Comparison of ENCODE assay signal across 34 mouse cellular contexts in the genomic region with DNA sequence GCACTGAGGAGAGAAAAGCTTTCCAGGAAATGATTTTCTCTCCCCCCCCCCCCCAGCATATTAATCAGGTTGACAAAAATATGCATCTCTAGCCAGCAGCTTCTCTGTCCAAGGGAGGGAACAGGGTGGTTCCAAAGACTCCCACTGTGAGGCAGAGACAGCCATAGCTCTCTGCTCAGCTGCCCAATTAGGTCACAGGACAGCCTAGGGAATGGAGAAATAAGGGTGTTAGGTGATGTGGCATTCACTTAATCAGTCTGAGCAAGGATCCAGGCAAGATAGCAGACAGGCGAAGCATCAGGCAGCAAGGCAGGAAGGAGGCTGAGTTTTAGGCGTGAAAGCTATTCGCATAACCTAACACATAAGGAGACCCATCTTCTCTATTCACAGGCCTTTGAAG.
"Had no signal": no experiment of that assay in that cellular context is flagged by ENCODE, and none has a peak within 500 bp of the region (broad histone marks: within the 10 kb centered on the region; RNA-seq: fewer than 3 reads in every experiment).

No protein-coding gene starts in this region.

- H3K27ac ChIP-seq: heart, embryonic 10.5 days; heart, embryonic 13.5 days; heart, embryonic 15.5 days; hindbrain, embryonic 10.5 days; hindbrain, embryonic 12.5 days; hindbrain, embryonic 13.5 days; hindbrain, embryonic 14.5 days; hindbrain, embryonic 15.5 days; hindbrain, postnatal 0 days; intestine, embryonic 15.5 days; kidney, postnatal 0 days; layer of hippocampus, adult 2 months; left cerebral cortex, adult 2 months had no signal

- H3K36me3 ChIP-seq: heart, embryonic 10.5 days; heart, embryonic 12.5 days; heart, embryonic 13.5 days; heart, embryonic 15.5 days; hindbrain, embryonic 10.5 days; hindbrain, embryonic 12.5 days; hindbrain, embryonic 13.5 days; hindbrain, embryonic 15.5 days; intestine, embryonic 15.5 days had no signal

- H3K4me2 ChIP-seq: heart, embryonic 11.5 days; heart, embryonic 12.5 days; heart, embryonic 13.5 days; heart, embryonic 15.5 days; hindbrain, embryonic 12.5 days; hindbrain, embryonic 13.5 days; hindbrain, embryonic 14.5 days; hindbrain, embryonic 15.5 days; intestine, embryonic 15.5 days had no signal

- H3K27me3 ChIP-seq: heart, embryonic 12.5 days; heart, embryonic 13.5 days; heart, embryonic 15.5 days; hindbrain, embryonic 12.5 days; hindbrain, embryonic 13.5 days; hindbrain, embryonic 15.5 days; intestine, embryonic 15.5 days had no signal

- ATAC-seq: hindbrain, embryonic 16.5 days; hindbrain, postnatal 0 days; inflammation-experienced regulatory T-cells, adult 6 months; intestine, embryonic 15.5 days; intestine, embryonic 16.5 days; intestine, postnatal 0 days had no signal

- H3K4me1 ChIP-seq: heart, embryonic 10.5 days; heart, embryonic 12.5 days; heart, embryonic 13.5 days; heart, embryonic 15.5 days; hindbrain, embryonic 10.5 days; hindbrain, embryonic 12.5 days; hindbrain, embryonic 13.5 days; hindbrain, embryonic 15.5 days; intestine, embryonic 15.5 days had no signal

- H3K4me3 ChIP-seq: heart, embryonic 10.5 days; heart, embryonic 12.5 days; heart, embryonic 13.5 days; heart, embryonic 15.5 days; hindbrain, embryonic 10.5 days; hindbrain, embryonic 12.5 days; hindbrain, embryonic 13.5 days; hindbrain, embryonic 15.5 days; intestine, embryonic 15.5 days; layer of hippocampus, adult 2 months; left cerebral cortex, adult 2 months had no signal

- H3K9ac ChIP-seq: heart, embryonic 12.5 days; heart, embryonic 13.5 days; heart, embryonic 15.5 days; hindbrain, embryonic 12.5 days; hindbrain, embryonic 13.5 days; hindbrain, embryonic 14.5 days; hindbrain, embryonic 15.5 days; intestine, embryonic 15.5 days had no signal

- H3K9me3 ChIP-seq: heart, embryonic 10.5 days; heart, embryonic 12.5 days; heart, embryonic 13.5 days; heart, embryonic 15.5 days; hindbrain, embryonic 10.5 days; hindbrain, embryonic 12.5 days; hindbrain, embryonic 13.5 days; hindbrain, embryonic 15.5 days; intestine, embryonic 15.5 days had no signal

- DNase-seq: heart, postnatal 10 days; heart, postnatal 14 days; heart, postnatal 36 days; heart, postnatal 4 days; kidney, adult 11 months; kidney, adult 18-20 months; kidney, adult 2 months; kidney, adult 8-10 months; kidney, adult 9 months; kidney, postnatal 10 days; kidney, postnatal 25 days; kidney, postnatal 36 days; kidney, postnatal 4 days; layer of hippocampus, adult 9-11 months; layer of hippocampus, postnatal 36 days had no signal
